Mouse (Mus musculus): ENCODE results near the gene Bsn.
A peak's percentile ranks its signal among the peaks of the same experiment; 100 is the strongest.

DNA sequence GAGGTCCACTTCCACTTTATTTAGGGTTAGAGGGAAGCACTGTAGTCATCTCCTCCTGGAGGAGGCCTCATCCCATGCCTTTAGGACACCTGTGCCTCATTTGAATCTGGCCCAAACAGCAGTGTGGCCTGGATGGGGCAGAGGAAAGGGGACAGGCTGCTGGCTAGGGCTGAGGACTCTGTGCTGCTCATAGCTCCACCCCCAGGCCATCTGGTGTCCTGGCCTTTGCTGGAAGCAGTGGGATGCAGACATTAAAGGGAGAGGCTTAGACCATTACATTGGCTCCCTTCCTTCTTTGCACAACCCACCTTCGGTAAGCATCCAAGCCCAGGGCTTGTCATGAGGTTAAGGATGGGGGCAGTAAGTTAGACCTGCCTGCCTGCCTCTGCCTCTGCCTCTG is 56.7 kb downstream of the Bsn start:
- TF ChIP-seq CTCF (IDR thresholded peaks at IDR 0.05; ENCODE audit: borderline replicate concordance, insufficient read depth, low read depth, low read length) (no peak), POLR2A (IDR thresholded peaks at IDR 0.05; ENCODE audit: borderline replicate concordance, insufficient read depth, low read length) (peak; percentile 31; the same call in 1 of the 2 replicates)
